In genomic region chr17:75074978-75075699, GRCm38 (mm10) we compare ENCODE assay signal across 8 mouse cellular contexts.
A peak's percentile ranks its signal among the peaks of the same experiment; 100 is the strongest.
DNase-seq lines count a peak whose midpoint lies in the region; ATAC-seq and TF ChIP-seq lines count a peak whose summit lies in the region.

No protein-coding gene starts in this region.

- no peak for DNase-seq in gastrocnemius, adult 2 months
- DNase-seq in gastrocnemius, adult 8-10 months (ENCODE audit: low spot score in 2 of 2), result no peak
- peak; percentile 22 to 27 for DNase-seq in right cerebral cortex, adult 2 months (ENCODE audit: low spot score in 2 of 2)
- no peak for DNase-seq in right cerebral cortex, postnatal 25 days
- peak; percentile 50 to 63 for DNase-seq in heart, postnatal 36 days
- DNase-seq in spleen, postnatal 36 days (ENCODE audit: low spot score in 2 of 2), result no peak

- peak; percentile 41; the same call in 1 of the 2 replicates for ATAC-seq in megakaryocyte progenitor cell, adult 5-6 weeks (replicated peaks; ENCODE audit: poor library complexity)
- ATAC-seq in megakaryocyte-erythroid progenitor cell, adult 5-6 weeks (replicated peaks; ENCODE audit: low FRiP score, low TSS enrichment, poor library complexity, severe bottlenecking), result no peak

- intact Hi-C loops in gastrocnemius, adult 2 months (cut with DNase I), result no loop called here
- intact Hi-C loops in heart, postnatal 36 days (cut with DNase I), result loop anchor here (5.0 kb wide), 1 partner anchor 343 kb away; no protein-coding TSS in a partner anchor

- TF ChIP-seq CTCF in gastrocnemius, adult 2 months (IDR thresholded peaks at IDR 0.05), result peak; percentile 62

- peak overlapping the region; percentile 72 for H3K27ac ChIP-seq in gastrocnemius, adult 2 months

- no peak overlapping the region for H3K4me3 ChIP-seq in gastrocnemius, adult 2 months

Comparison
In these comparisons a context has a peak if more than half of its experiments do, and no peak if none do; other contexts are left out.
1. DNase-seq: peak in right cerebral cortex, adult 2 months (2 of 2) and heart, postnatal 36 days (2 of 2); none in gastrocnemius, adult 2 months (single experiment), gastrocnemius, adult 8-10 months (0 of 2), right cerebral cortex, postnatal 25 days (single experiment) and spleen, postnatal 36 days (0 of 2).